Mouse (Mus musculus) CH12.LX (cell line): Measurements from ENCODE around the gene Morc3. TPM values are rescaled to one million over a fixed set of nuclear protein-coding genes. Genes with fewer than 3 reads are reported as not detected.

ENCODE experiments used
- DNase-seq: peaks from one replicate; pipeline ENCODE4 v3.0.0-alpha.2; 2013; ENCODE audit errors: extremely low read depth
- H3K27ac ChIP-seq: 2 replicates; pipeline ENCODE4 v1.5.1; 2012; ENCODE audit warnings: low read depth, mild to moderate bottlenecking, control low read depth, moderate library complexity; ENCODE audit not compliant: insufficient read depth
- H3K27me3 ChIP-seq: replicated peaks from 2 replicates; pipeline ENCODE3; 2012; ENCODE audit warnings: inconsistent platforms
- H3K36me3 ChIP-seq, 2 experiments: replicated peaks in 1 of 2; 2 replicates each; pipeline versions ENCODE3 to v1.6.1; 2012; ENCODE audit warnings: inconsistent platforms in 1 of 2, low read length in 1 of 2, mild to moderate bottlenecking in 1 of 2, mixed read lengths in 1 of 2, moderate library complexity in 1 of 2; ENCODE audit not compliant: control insufficient read depth in 1 of 2, insufficient read depth in 1 of 2
- H3K4me1 ChIP-seq, 2 experiments: 2 replicates each; pipeline ENCODE4 v1.6.1; 2012; ENCODE audit warnings: inconsistent platforms in 1 of 2, moderate library complexity in 1 of 2; ENCODE audit not compliant: insufficient read depth in 2 of 2, control insufficient read depth in 1 of 2
- H3K4me2 ChIP-seq: 2 replicates; pipeline ENCODE4 v1.6.1; 2012; ENCODE audit warnings: low read depth, mild to moderate bottlenecking, control low read depth; ENCODE audit not compliant: poor library complexity, insufficient read depth, severe bottlenecking
- H3K4me3 ChIP-seq, 3 experiments: fragments of 150-350 bp in 1 of 3; sonication (generic) in 1 of 3; replicated peaks in 1 of 3; 2 replicates each; pipeline versions ENCODE3 to v1.5.1; 2011 to 2012; ENCODE audit warnings: low read depth in 2 of 3, low read length in 2 of 3, mild to moderate bottlenecking in 2 of 3, moderate library complexity in 2 of 3, control low read depth in 1 of 3, improper control_type of control experiment in 1 of 3, inconsistent platforms in 1 of 3, mixed read lengths in 1 of 3; ENCODE audit not compliant: poor library complexity in 1 of 3
- H3K79me2 ChIP-seq: replicated peaks from 2 replicates; pipeline ENCODE4 v1.6.1; 2012; ENCODE audit warnings: mild to moderate bottlenecking, moderate library complexity; ENCODE audit not compliant: control insufficient read depth, poor library complexity, insufficient read depth, severe bottlenecking; ENCODE audit errors: extremely low read depth
- H3K9ac ChIP-seq: 2 replicates; pipeline ENCODE4 v1.6.1; 2012; ENCODE audit warnings: low read depth, mild to moderate bottlenecking, control low read depth, moderate library complexity; ENCODE audit not compliant: insufficient read depth
- H3K9me3 ChIP-seq: replicated peaks from 2 replicates; pipeline ENCODE3; 2012; ENCODE audit warnings: low read length, inconsistent platforms, mixed read lengths
- BHLHE40 ChIP-seq: IDR thresholded peaks from 2 replicates; pipeline ENCODE4 v1.6.1; 2011; ENCODE audit warnings: mild to moderate bottlenecking, low read depth, low read length, improper control_type of control experiment
- CHD1 ChIP-seq: IDR thresholded peaks from 2 replicates; pipeline ENCODE4 v1.6.1; 2012; ENCODE audit warnings: low read depth, low read length, improper control_type of control experiment, inconsistent platforms
- E2F4 ChIP-seq: IDR thresholded peaks from 2 replicates; pipeline ENCODE4 v1.6.1; 2011; ENCODE audit warnings: low read depth, low read length, improper control_type of control experiment; ENCODE audit not compliant: insufficient replicate concordance
- EP300 ChIP-seq: IDR thresholded peaks from 2 replicates; pipeline ENCODE4 v1.6.1; 2011; ENCODE audit warnings: low read length, improper control_type of control experiment
- ETS1 ChIP-seq: conservative IDR thresholded peaks from 2 replicates; pipeline ENCODE4 v1.6.1; 2012; ENCODE audit warnings: low read depth, mild to moderate bottlenecking, inconsistent platforms, low read length, improper control_type of control experiment, moderate library complexity
- HCFC1 ChIP-seq: IDR thresholded peaks from 2 replicates; pipeline ENCODE4 v1.6.1; 2012; ENCODE audit warnings: low read depth, mild to moderate bottlenecking, inconsistent platforms, low read length, improper control_type of control experiment
- IRF4 ChIP-seq: IDR thresholded peaks from 2 replicates; pipeline ENCODE4 v1.6.1; 2014; ENCODE audit warnings: low read depth, mild to moderate bottlenecking, inconsistent platforms, low read length, improper control_type of control experiment
- KAT2A ChIP-seq: IDR thresholded peaks from 2 replicates; pipeline ENCODE4 v1.6.1; 2012; ENCODE audit warnings: low read length, improper control_type of control experiment, inconsistent platforms; ENCODE audit not compliant: insufficient replicate concordance
- MAX ChIP-seq: IDR thresholded peaks from 2 replicates; pipeline ENCODE4 v1.6.1; 2011; ENCODE audit warnings: low read length, improper control_type of control experiment
- MEF2A ChIP-seq: IDR thresholded peaks from 2 replicates; pipeline ENCODE4 v1.6.1; 2014; ENCODE audit warnings: low read depth, mild to moderate bottlenecking, inconsistent platforms, low read length, improper control_type of control experiment, borderline replicate concordance
- MXI1 ChIP-seq: IDR thresholded peaks from 2 replicates; pipeline ENCODE4 v1.6.1; 2011; ENCODE audit warnings: mild to moderate bottlenecking, low read depth, low read length, improper control_type of control experiment
- NRF1 ChIP-seq: IDR thresholded peaks from 2 replicates; pipeline ENCODE4 v1.6.1; 2014; ENCODE audit warnings: low read depth, mild to moderate bottlenecking, inconsistent platforms, low read length, improper control_type of control experiment, moderate library complexity
- PAX5 ChIP-seq: IDR thresholded peaks from 2 replicates; pipeline ENCODE4 v1.6.1; 2012; ENCODE audit warnings: low read length, inconsistent platforms, mixed read lengths
- POLR2AphosphoS2 ChIP-seq: IDR thresholded peaks from 2 replicates; pipeline ENCODE4 v1.6.1; 2011; ENCODE audit warnings: low read depth, low read length, improper control_type of control experiment
- RAD21 ChIP-seq: IDR thresholded peaks from 2 replicates; pipeline ENCODE4 v1.6.1; 2011; ENCODE audit warnings: low read depth, mild to moderate bottlenecking, low read length, improper control_type of control experiment, moderate library complexity
- RCOR1 ChIP-seq: conservative IDR thresholded peaks from 2 replicates; pipeline ENCODE4 v1.6.1; 2012; ENCODE audit warnings: low read depth, mild to moderate bottlenecking, inconsistent platforms, low read length, improper control_type of control experiment
- SIN3A ChIP-seq: IDR thresholded peaks from 2 replicates; pipeline ENCODE4 v1.6.1; 2012; ENCODE audit warnings: low read length, improper control_type of control experiment, inconsistent platforms
- USF1 ChIP-seq: IDR thresholded peaks from 2 replicates; pipeline ENCODE4 v1.6.1; 2014; ENCODE audit warnings: low read depth, mild to moderate bottlenecking, inconsistent platforms, low read length, improper control_type of control experiment
- USF2 ChIP-seq: conservative IDR thresholded peaks from 2 replicates; pipeline ENCODE4 v1.6.1; 2011; ENCODE audit warnings: low read depth, low read length, improper control_type of control experiment
- ZC3H11A ChIP-seq: IDR thresholded peaks from 2 replicates; pipeline ENCODE4 v1.6.1; 2012; ENCODE audit warnings: low read depth, mild to moderate bottlenecking, inconsistent platforms, low read length, improper control_type of control experiment
- ZMIZ1 ChIP-seq: IDR thresholded peaks from 2 replicates; pipeline ENCODE4 v1.6.1; 2012; ENCODE audit warnings: low read depth, mild to moderate bottlenecking, inconsistent platforms, low read length, improper control_type of control experiment
- ZNF384 ChIP-seq: IDR thresholded peaks from 2 replicates; pipeline ENCODE4 v1.6.1; 2012; ENCODE audit warnings: low read depth, low read length, improper control_type of control experiment, inconsistent platforms
- dilution Hi-C: fragments of 300-500 bp; cut with MboI; formaldehyde crosslinking; loops from 2 replicates; pipeline ENCODE4 v1.14.3; 2020; ENCODE audit warnings: low sequenced_read_pairs; ENCODE audit not compliant: extremely low pct_unique_long_range_greater_than_20kb, extremely low pct_ligation_motif_present
- in situ Hi-C: fragments of 300-500 bp; cut with MboI; formaldehyde crosslinking; loops from 3 replicates; pipeline ENCODE4 v1.14.3; 2019; ENCODE audit warnings: low sequenced_read_pairs, low pct_ligation_motif_present, low pct_unique_long_range_greater_than_20kb, mixed read lengths
- polyA plus RNA-seq: library from polyadenylated mRNA; unstranded; fragments of >175 nt; gene quantifications from 2 replicates; pipeline ENCODE4 v1.2.1, GENCODE M21; 2012; ENCODE audit warnings: low read depth; ENCODE audit not compliant: insufficient read length
- total RNA-seq, 2 experiments: library from RNA; depleted of rRNA; stranded (reverse); fragments of 300-350 nt in 1 of 2; fragments of >200 nt in 1 of 2; gene quantifications; 2 replicates each; pipeline ENCODE4 v1.2.3; 2012 to 2014

The Morc3 gene
- total and polyA plus RNA-seq, 3 experiments = 17.8 to 53.2 (median 25.4) TPM

DNA sequence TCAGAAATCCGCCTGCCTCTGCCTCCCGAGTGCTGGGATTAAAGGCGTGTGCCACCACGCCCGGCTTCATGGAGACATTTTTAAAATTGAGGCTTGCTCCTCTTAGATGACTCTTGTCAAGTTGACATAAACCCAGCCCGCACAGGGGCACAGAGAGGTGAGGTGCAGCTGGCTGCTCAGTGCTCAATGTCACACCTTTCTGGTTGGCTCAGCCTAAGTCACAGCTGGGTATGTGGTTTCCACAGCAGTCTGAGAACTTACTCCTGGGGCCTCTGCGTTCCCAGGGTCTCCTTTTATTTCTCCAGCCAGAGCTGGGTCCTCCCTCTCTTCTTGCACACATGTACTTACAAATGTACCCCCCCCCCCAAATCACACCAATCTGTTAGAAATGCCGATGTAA, 76.3 kb downstream of the Morc3 start:
- peak; percentile 74 for TF ChIP-seq ETS1
- TF ChIP-seq BHLHE40 = 0 out of 2 replicates have a peak, but pooled peaks have one; percentile 17
- no peak for TF ChIP-seq ZMIZ1
- no peaks in the 10 kb centered on the region for H3K27me3 ChIP-seq
- DNase-seq = peak; percentile 55
- no peak overlapping the region for H3K9ac ChIP-seq
- dilution Hi-C loops (no loop called here), in situ Hi-C loops (loop anchor here (5.0 to 10.0 kb wide), 2 partner anchors 104 to 357 kb away; no protein-coding TSS in a partner anchor)
- H3K9me3 ChIP-seq = no peaks in the 10 kb centered on the region
- peaks cover 12 to 68% of the 10 kb centered on the region in 2 experiments for H3K4me1 ChIP-seq
- H3K4me3 ChIP-seq = no peak overlapping the region
- peaks cover 13 to 35% of the 10 kb centered on the region in 2 experiments for H3K36me3 ChIP-seq
- no peak overlapping the region for H3K4me2 ChIP-seq
- H3K79me2 ChIP-seq = no peaks in the 10 kb centered on the region
- no peak overlapping the region for H3K27ac ChIP-seq

DNA sequence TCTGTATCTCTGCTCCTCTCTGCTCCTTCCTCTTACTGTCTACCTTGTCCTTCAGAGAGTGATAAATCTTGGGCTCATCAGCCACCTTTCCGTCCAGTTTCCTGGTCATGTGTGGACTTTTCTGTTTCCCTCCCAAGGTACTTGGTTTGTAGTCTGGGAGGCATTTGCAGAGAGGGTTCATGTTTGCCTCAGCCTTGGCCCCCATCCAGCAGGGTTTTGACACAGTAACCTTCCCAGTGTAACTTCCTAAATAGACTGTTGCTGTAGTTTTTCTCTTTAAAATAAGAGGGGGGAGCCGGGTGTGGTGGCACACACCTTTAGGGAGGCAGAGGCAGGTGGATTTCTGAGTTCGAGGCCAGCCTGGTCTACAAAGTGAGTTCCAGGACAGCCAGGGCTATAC, 78.0 kb downstream of the Morc3 start:
- H3K27ac ChIP-seq = no peak overlapping the region
- H3K36me3 ChIP-seq = peaks cover 10 to 22% of the 10 kb centered on the region in 2 experiments
- in situ Hi-C loops = loop anchor here (5.0 to 10.0 kb wide), 2 partner anchors 102 to 355 kb away; no protein-coding TSS in a partner anchor
- TF ChIP-seq USF1 (no peak), EP300 (no peak), POLR2AphosphoS2 (no peak), PAX5 (no peak), KAT2A (no peak), MEF2A (no peak), CHD1 (no peak), RAD21 (no peak), HCFC1 (no peak), IRF4 (no peak), E2F4 (no peak), USF2 (no peak), SIN3A (no peak), MAX (no peak), RCOR1 (no peak), ZNF384 (no peak), NRF1 (no peak), ZC3H11A (no peak), MXI1 (no peak)
- H3K4me3 ChIP-seq = no peak overlapping the region
- DNase-seq = no peak
- H3K79me2 ChIP-seq = no peaks in the 10 kb centered on the region
- no peaks in the 10 kb centered on the region for H3K27me3 ChIP-seq
- dilution Hi-C loops = no loop called here
- no peaks in the 10 kb centered on the region for H3K9me3 ChIP-seq
- H3K4me1 ChIP-seq = peaks cover 20 to 67% of the 10 kb centered on the region in 2 experiments
- no peak overlapping the region for H3K4me2 ChIP-seq
- no peak overlapping the region for H3K9ac ChIP-seq
